Mouse (Mus musculus) thymus, adult 2 months (tissue): ENCODE measurements around the gene Mettl7a3.
"Not testable (repeated sequence)": the region's sequence is repeated elsewhere in the genome, so short reads cannot be mapped to it uniquely, and the experiment has no call there.

Source experiments
- CTCF ChIP-seq: fragments of 200-500 bp; IDR thresholded peaks from 2 replicates; pipeline ENCODE4 v1.5.1; 2012; ENCODE audit warnings: mild to moderate bottlenecking, control low read depth, low read length, moderate library complexity, borderline replicate concordance; ENCODE audit not compliant: control insufficient read depth, poor library complexity, insufficient read depth; ENCODE audit errors: extremely low read depth
- POLR2A ChIP-seq: fragments of 200-500 bp; IDR thresholded peaks from 2 replicates; pipeline ENCODE4 v1.6.1; 2012; ENCODE audit warnings: mild to moderate bottlenecking, low read length, control low read depth, moderate library complexity; ENCODE audit not compliant: control insufficient read depth, poor library complexity, insufficient read depth; ENCODE audit errors: extremely low read depth

GRCm38 (mm10) chr15:100307438-100308096 lies 27.2 kb upstream of the Mettl7a3 start:
- not testable (repeated sequence) for TF ChIP-seq CTCF, POLR2A
